Mouse (Mus musculus) natural killer cell, adult 2 months (primary cell): ENCODE data around the gene Kdm8.
A peak's percentile ranks its signal among the peaks of the same experiment; 100 is the strongest.

ENCODE experiments used
- DNase-seq, 2 experiments: peaks; one replicate each; pipeline ENCODE4 v3.0.0; 2022; ENCODE audit warnings: low spot score in 2 of 2

Kdm8 gene

GRCm38 (mm10) chr7:125500879-125501278, 56.4 kb downstream of the Kdm8 start:
- DNase-seq, result no peak

GRCm38 (mm10) chr7:125503374-125504092, 59.1 kb downstream of the Kdm8 start:
- no peak for DNase-seq

GRCm38 (mm10) chr7:125504618-125505017, 60.1 kb downstream of the Kdm8 start:
- DNase-seq, result no peak

GRCm38 (mm10) chr7:125505568-125505967, 61.1 kb downstream of the Kdm8 start:
- no peak for DNase-seq

GRCm38 (mm10) chr7:125507279-125507678, 62.8 kb downstream of the Kdm8 start:
- DNase-seq, result peak; percentile 21 to 24

GRCm38 (mm10) chr7:125511432-125511831, 67.0 kb downstream of the Kdm8 start:
- peak; percentile 71 to 84 for DNase-seq

GRCm38 (mm10) chr7:125511852-125512251, 67.4 kb downstream of the Kdm8 start:
- DNase-seq, result no peak
